Mouse (Mus musculus) lung, embryonic 15.5 days (tissue): Measurements from ENCODE around the gene Suclg2. TPM values are rescaled to one million over a fixed set of nuclear protein-coding genes. Genes with fewer than 3 reads are reported as not detected.

ENCODE experiments used
- ATAC-seq: fragments of 200-750 bp; cut with Nextera tagmentation; 2 replicates; pipeline ENCODE4 v1.8.0; 2017; ENCODE audit warnings: moderate number of reproducible peaks, borderline replicate concordance; ENCODE audit not compliant: low FRiP score, low TSS enrichment; ENCODE audit errors: extremely low read depth
- H3K27ac ChIP-seq: fragments of 300-500 bp; sonication (generic); 2 replicates; pipeline ENCODE4 v1.5.1; 2015; ENCODE audit warnings: moderate library complexity, mild to moderate bottlenecking, inconsistent platforms
- H3K27me3 ChIP-seq: fragments of 300-500 bp; sonication (generic); 2 replicates; pipeline ENCODE4 v1.6.1; 2015; ENCODE audit warnings: inconsistent platforms
- H3K36me3 ChIP-seq: fragments of 300-500 bp; sonication (generic); 2 replicates; pipeline ENCODE4 v1.6.1; 2015; ENCODE audit warnings: inconsistent platforms
- H3K4me1 ChIP-seq: fragments of 300-500 bp; sonication (generic); 2 replicates; pipeline ENCODE4 v1.6.1; 2015; ENCODE audit warnings: inconsistent platforms
- H3K4me2 ChIP-seq: fragments of 300-500 bp; sonication (generic); 2 replicates; pipeline ENCODE4 v1.6.1; 2015; ENCODE audit warnings: inconsistent platforms, mild to moderate bottlenecking, moderate library complexity
- H3K4me3 ChIP-seq: fragments of 300-500 bp; sonication (generic); 2 replicates; pipeline ENCODE4 v1.5.1; 2015; ENCODE audit warnings: mild to moderate bottlenecking, inconsistent platforms
- H3K9ac ChIP-seq: fragments of 300-500 bp; sonication (generic); 2 replicates; pipeline ENCODE4 v1.6.1; 2015; ENCODE audit warnings: inconsistent platforms
- H3K9me3 ChIP-seq: fragments of 300-500 bp; sonication (generic); 2 replicates; pipeline ENCODE4 v1.6.1; 2016; ENCODE audit warnings: inconsistent platforms
- WGBS: fragments of 180-500 bp; shearing (Covaris S2); methylation state at CpG from one replicate; pipeline ENCODE4 v1.1.7; 2015; 5-methylcytosine and 5-hydroxymethylcytosine counted together
- polyA plus RNA-seq: library from polyadenylated mRNA; unstranded; fragments of >200 nt; fragmentation: Nextera tagmentation; extraction: Ambion mirVana; gene quantifications from 2 replicates; pipeline ENCODE4 v1.2.1, GENCODE M21; 2015

The Suclg2 gene
- polyA plus RNA-seq, 1 experiment from 2014 or later, result 69.8 TPM

- no peak overlapping the region for H3K27ac ChIP-seq
- no peaks in the 10 kb centered on the region for H3K9me3 ChIP-seq
- H3K27me3 ChIP-seq, result no peaks in the 10 kb centered on the region
- no peak overlapping the region for H3K4me3 ChIP-seq
- H3K9ac ChIP-seq, result no peak overlapping the region
- peaks cover 26% of the 10 kb centered on the region for H3K4me1 ChIP-seq
- H3K4me2 ChIP-seq, result no peak overlapping the region
- ATAC-seq, result no peak
- 73% methylated on average over 3 of the region's 3 CpGs for WGBS
- H3K36me3 ChIP-seq, result no peaks in the 10 kb centered on the region
These were observed 19.3 kb downstream of the Suclg2 start for GRCm38 (mm10) chr6:95699326-95699725.

- Histone ChIP-seq H3K9ac (no peak overlapping the region), H3K9me3 (no peaks in the 10 kb centered on the region), H3K27me3 (no peaks in the 10 kb centered on the region), H3K4me1 (peaks cover 26% of the 10 kb centered on the region), H3K27ac (no peak overlapping the region), H3K4me2 (no peak overlapping the region), H3K36me3 (no peaks in the 10 kb centered on the region), H3K4me3 (no peak overlapping the region)
- peak; percentile 39; the same call in 1 of the 2 replicates for ATAC-seq
- 21% methylated on average over 5 of the region's 6 CpGs for WGBS
These were observed 20.0 kb downstream of the Suclg2 start for GRCm38 (mm10) chr6:95698536-95699162.

DNA sequence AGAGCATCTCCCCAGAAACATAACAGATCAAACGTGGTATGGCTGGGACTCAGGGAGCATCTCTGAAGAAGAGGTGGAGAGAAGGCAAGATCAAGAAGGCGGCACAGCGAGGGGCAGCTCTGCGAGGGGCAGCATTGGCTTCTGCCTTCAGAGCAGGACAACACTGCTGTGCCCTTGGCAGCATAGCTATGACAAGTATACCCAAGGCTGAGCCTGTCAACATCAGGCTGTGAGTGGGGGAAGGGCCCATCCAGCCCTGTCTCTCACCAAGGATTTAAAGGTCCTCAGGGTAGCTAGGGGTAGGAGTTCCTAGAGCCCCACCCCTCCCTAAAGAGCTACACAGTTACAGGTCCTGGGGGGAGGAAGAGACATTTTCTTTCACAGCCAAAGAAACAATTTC, 23.7 kb downstream of the Suclg2 start:
- H3K4me3 ChIP-seq, result no peak overlapping the region
- H3K27ac ChIP-seq, result no peak overlapping the region
- no peak for ATAC-seq
- H3K9ac ChIP-seq, result no peak overlapping the region
- WGBS, result 65% methylated on average over 4 of the region's 4 CpGs
- H3K4me2 ChIP-seq, result no peak overlapping the region
- H3K36me3 ChIP-seq, result no peaks in the 10 kb centered on the region
- no peaks in the 10 kb centered on the region for H3K9me3 ChIP-seq
- H3K27me3 ChIP-seq, result no peaks in the 10 kb centered on the region
- H3K4me1 ChIP-seq, result peaks cover 11% of the 10 kb centered on the region; the same call in 1 of the 2 replicates

DNA sequence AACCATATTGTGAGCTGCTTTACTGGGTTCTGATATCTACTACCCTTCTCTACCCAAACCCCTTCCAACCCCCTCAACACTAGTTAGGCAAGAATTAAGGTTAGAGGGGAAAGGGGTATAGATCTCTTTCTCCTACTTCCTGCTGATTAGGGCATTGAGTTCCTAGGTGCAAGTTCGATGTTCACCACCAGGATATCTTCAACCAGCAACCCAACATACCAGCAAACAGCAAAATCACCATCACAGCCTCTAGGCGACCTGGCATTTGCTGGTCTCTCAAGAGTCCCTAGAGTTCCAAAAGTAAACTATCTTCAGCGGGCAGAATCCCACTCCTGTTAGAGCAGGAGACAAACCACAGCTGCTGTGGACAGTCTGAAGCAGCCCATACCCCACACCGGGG, 33.4 kb downstream of the Suclg2 start:
- peaks cover 14% of the 10 kb centered on the region for H3K4me1 ChIP-seq
- no peaks in the 10 kb centered on the region for H3K9me3 ChIP-seq
- ATAC-seq, result no peak
- WGBS, result 38% methylated on average over 4 of the region's 4 CpGs
- H3K36me3 ChIP-seq, result no peaks in the 10 kb centered on the region
- H3K4me3 ChIP-seq, result no peak overlapping the region
- no peak overlapping the region for H3K27ac ChIP-seq
- no peaks in the 10 kb centered on the region for H3K27me3 ChIP-seq
- H3K4me2 ChIP-seq, result no peak overlapping the region
- no peak overlapping the region for H3K9ac ChIP-seq

- whole genome bisulfite sequencing, result 44% methylated on average over 3 of the region's 3 CpGs
- Histone ChIP-seq H3K4me3 (no peak overlapping the region), H3K27me3 (no peaks in the 10 kb centered on the region), H3K4me2 (no peak overlapping the region), H3K36me3 (no peaks in the 10 kb centered on the region), H3K9ac (no peak overlapping the region), H3K9me3 (no peaks in the 10 kb centered on the region), H3K4me1 (peaks cover 30% of the 10 kb centered on the region), H3K27ac (0 out of 2 replicates have a peak overlapping the region, but pooled peaks have one; percentile 5)
- ATAC-seq, result no peak
These were observed 38.9 kb downstream of the Suclg2 start for GRCm38 (mm10) chr6:95679718-95680117.

GRCm38 (mm10) chr6:95679261-95679660, 39.3 kb downstream of the Suclg2 start:
- no peaks in the 10 kb centered on the region for H3K36me3 ChIP-seq
- 32% methylated on average over 3 of the region's 3 CpGs for WGBS

DNA sequence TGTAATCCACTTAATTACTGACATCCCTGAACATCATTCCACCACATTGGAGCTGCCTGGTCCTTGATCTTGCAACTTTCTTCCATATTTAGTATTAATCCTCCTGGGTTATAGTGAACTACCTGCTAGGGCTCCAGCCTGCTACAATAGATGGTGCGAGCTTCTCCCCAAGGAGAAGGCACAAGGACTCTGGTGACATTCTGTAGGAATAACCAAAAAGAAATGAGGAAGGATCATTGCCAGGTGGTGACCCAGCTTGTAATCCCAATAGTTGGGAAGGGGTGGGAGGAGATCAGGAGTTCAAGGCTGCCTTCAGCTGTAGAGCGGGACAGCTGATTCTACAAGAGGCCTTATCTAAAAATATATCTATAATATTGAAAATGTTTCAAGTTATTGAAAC, 41.6 kb downstream of the Suclg2 start:
- 87% methylated on average over 2 of the region's 2 CpGs for WGBS
- H3K36me3 ChIP-seq, result no peaks in the 10 kb centered on the region
- H3K27ac ChIP-seq, result no peak overlapping the region
- ATAC-seq, result no peak
- H3K4me1 ChIP-seq, result peaks cover 24% of the 10 kb centered on the region
- H3K4me3 ChIP-seq, result no peak overlapping the region
- H3K9me3 ChIP-seq, result no peaks in the 10 kb centered on the region
- no peak overlapping the region for H3K9ac ChIP-seq
- H3K27me3 ChIP-seq, result no peaks in the 10 kb centered on the region
- H3K4me2 ChIP-seq, result no peak overlapping the region

More at GRCm38 (mm10) chr6:95679261-95679660, 39.3 kb downstream of the Suclg2 start:
- no peak overlapping the region for H3K27ac ChIP-seq
- no peak overlapping the region for H3K4me3 ChIP-seq
- ATAC-seq, result no peak
- H3K9me3 ChIP-seq, result no peaks in the 10 kb centered on the region
- H3K9ac ChIP-seq, result no peak overlapping the region
- H3K4me2 ChIP-seq, result no peak overlapping the region
- peaks cover 34% of the 10 kb centered on the region for H3K4me1 ChIP-seq
- no peaks in the 10 kb centered on the region for H3K27me3 ChIP-seq

- Histone ChIP-seq H3K27ac (no peak overlapping the region), H3K4me1 (peaks cover 24% of the 10 kb centered on the region), H3K9ac (no peak overlapping the region), H3K4me3 (no peak overlapping the region), H3K36me3 (no peaks in the 10 kb centered on the region), H3K4me2 (no peak overlapping the region), H3K27me3 (no peaks in the 10 kb centered on the region), H3K9me3 (no peaks in the 10 kb centered on the region)
- WGBS, result 50% methylated on average over 4 of the region's 4 CpGs
- no peak for ATAC-seq
These were observed 42.2 kb downstream of the Suclg2 start for GRCm38 (mm10) chr6:95676439-95676838.

GRCm38 (mm10) chr6:95675059-95675705, 43.4 kb downstream of the Suclg2 start:
- no peaks in the 10 kb centered on the region for H3K36me3 ChIP-seq
- 33% methylated on average over 6 of the region's 6 CpGs for WGBS
- no peak overlapping the region; the same call in 1 of the 2 replicates for H3K27ac ChIP-seq
- no peak for ATAC-seq
- H3K4me3 ChIP-seq, result no peak overlapping the region
- no peak overlapping the region for H3K9ac ChIP-seq
- H3K4me2 ChIP-seq, result no peak overlapping the region
- no peaks in the 10 kb centered on the region for H3K27me3 ChIP-seq
- H3K4me1 ChIP-seq, result peaks cover 22% of the 10 kb centered on the region
- no peaks in the 10 kb centered on the region for H3K9me3 ChIP-seq

GRCm38 (mm10) chr6:95674651-95675050, 43.9 kb downstream of the Suclg2 start:
- Histone ChIP-seq H3K4me1 (peaks cover 18% of the 10 kb centered on the region), H3K27ac (no peak overlapping the region; the same call in 1 of the 2 replicates), H3K36me3 (no peaks in the 10 kb centered on the region), H3K27me3 (no peaks in the 10 kb centered on the region), H3K9me3 (no peaks in the 10 kb centered on the region), H3K4me3 (no peak overlapping the region), H3K9ac (no peak overlapping the region), H3K4me2 (no peak overlapping the region)
- ATAC-seq, result 0 out of 2 replicates have a peak, but pooled peaks have one; percentile 39
- WGBS, result 42% methylated on average over 1 of the region's 1 CpGs

DNA sequence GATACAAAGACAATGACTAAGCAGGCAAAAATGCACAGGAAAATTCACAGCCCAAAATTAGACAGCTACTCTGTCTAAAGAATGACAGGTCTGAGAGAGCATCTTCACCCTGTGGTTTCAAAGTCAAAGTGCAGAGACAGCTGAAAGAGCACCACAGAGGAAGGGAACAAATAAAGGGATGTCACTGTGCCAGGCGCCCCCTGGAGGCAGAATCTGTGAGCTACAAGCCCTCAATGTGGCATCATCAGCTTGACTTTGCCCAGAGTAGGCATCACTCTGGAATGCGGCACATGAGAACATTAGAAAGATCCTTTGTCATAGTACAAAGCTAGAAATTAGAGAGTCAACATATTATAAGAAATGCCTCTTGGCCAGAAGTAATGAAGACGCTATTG, 49.3 kb downstream of the Suclg2 start:
- H3K4me1 ChIP-seq, result peaks cover 3% of the 10 kb centered on the region
- ATAC-seq, result no peak
- WGBS, result 61% methylated on average over 3 of the region's 3 CpGs

DNA sequence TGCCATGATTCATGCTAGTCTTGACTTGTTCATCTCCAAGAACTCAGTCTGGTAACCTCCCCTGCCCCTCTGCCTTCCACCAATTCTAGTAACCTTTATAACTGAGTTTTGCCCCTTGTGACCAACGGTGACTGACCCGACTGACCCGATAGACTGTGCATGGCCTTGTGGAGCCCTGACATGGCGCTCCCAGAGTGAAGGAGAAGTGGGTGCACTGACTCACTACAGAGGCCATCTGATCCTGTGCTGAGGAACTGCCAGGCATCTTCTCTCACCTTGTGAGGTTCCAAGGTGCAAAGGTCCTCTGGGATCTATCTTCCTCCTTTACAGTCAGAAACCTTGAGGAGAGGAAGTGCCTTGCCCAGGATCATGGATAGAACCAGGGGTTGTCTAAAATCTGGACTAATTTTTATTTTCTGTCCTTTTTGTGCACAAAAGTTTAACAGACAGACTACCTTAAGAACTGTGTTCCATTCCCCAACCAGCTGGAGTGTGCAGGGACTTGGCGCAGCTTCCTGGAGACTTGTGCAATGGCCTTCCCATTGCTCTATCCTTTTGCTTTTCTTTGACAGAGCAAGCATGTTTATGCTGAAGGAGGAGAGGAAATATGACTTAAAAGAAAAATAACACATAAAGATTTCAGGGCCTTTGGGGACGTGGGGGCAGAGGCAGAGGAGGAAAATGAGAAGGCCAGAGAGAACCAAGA, 49.8 kb downstream of the Suclg2 start:
- ATAC-seq, result no peak
- 86% methylated on average over 6 of the region's 6 CpGs for WGBS
- no peaks in the 10 kb centered on the region for H3K27me3 ChIP-seq
- H3K27ac ChIP-seq, result no peak overlapping the region
- no peaks in the 10 kb centered on the region for H3K9me3 ChIP-seq
- no peak overlapping the region for H3K9ac ChIP-seq
- no peaks in the 10 kb centered on the region for H3K4me1 ChIP-seq
- no peaks in the 10 kb centered on the region for H3K36me3 ChIP-seq
- no peak overlapping the region for H3K4me2 ChIP-seq
- H3K4me3 ChIP-seq, result no peak overlapping the region

More for the DNA sequence above, 49.3 kb downstream of the Suclg2 start:
- Histone ChIP-seq H3K36me3 (no peaks in the 10 kb centered on the region), H3K27me3 (no peaks in the 10 kb centered on the region), H3K4me3 (no peak overlapping the region), H3K27ac (no peak overlapping the region), H3K4me2 (no peak overlapping the region), H3K9me3 (no peaks in the 10 kb centered on the region), H3K9ac (no peak overlapping the region)
